Mouse (Mus musculus): ENCODE measurements around the gene Thsd4. TPM values are rescaled to one million over a fixed set of nuclear protein-coding genes. Genes with fewer than 3 reads are reported as not detected.
A peak's percentile ranks its signal among the peaks of the same experiment; 100 is the strongest.

The Thsd4 gene
- polyA plus RNA-seq, 1 experiment from 2014 or later = 5.1 TPM

DNA sequence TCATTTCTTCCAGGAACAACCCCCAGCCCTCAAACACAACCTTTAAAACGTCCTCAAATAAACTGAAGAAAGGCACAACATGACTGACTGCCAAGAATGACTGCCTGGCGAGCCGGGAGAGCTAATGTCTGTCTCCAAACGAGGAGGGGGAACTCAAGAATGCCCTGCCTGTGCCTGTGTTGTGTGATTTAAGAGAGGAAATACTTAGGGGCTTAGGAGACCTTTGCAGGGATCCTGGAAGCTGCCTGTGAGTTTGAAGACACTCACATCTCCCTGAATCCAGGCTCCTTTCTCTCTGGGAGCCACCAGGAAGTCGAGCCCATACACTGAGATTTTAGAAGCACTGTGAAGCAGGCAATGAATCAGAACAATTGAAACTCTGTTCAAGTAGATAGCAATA is 361.0 kb downstream of the Thsd4 start:
- H3K4me3 ChIP-seq (ENCODE audit: low read depth, low read length) = no peak overlapping the region
- no peak overlapping the region for H3K4me2 ChIP-seq (replicated peaks; ENCODE audit: low read depth, low read length)
- WGBS = 53% methylated on average over 5 of the region's 5 CpGs
- no peak overlapping the region for H3K9ac ChIP-seq (ENCODE audit: low read depth, low read length)
- no peaks in the 10 kb centered on the region for H3K36me3 ChIP-seq (ENCODE audit: control insufficient read depth, insufficient read depth, low read length)
- DNase-seq (ENCODE audit: low spot score) (no peak), ATAC-seq (ENCODE audit: low FRiP score) (no peak)
- no peaks in the 10 kb centered on the region for H3K9me3 ChIP-seq (ENCODE audit: control insufficient read depth, low read length)
- H3K27ac ChIP-seq (ENCODE audit: low read depth, low read length) = no peak overlapping the region
- no peaks in the 10 kb centered on the region for H3K27me3 ChIP-seq (ENCODE audit: control insufficient read depth, insufficient read depth, low read length)
- no peaks in the 10 kb centered on the region for H3K4me1 ChIP-seq (replicated peaks; ENCODE audit: control insufficient read depth, insufficient read depth, low read length)

DNA sequence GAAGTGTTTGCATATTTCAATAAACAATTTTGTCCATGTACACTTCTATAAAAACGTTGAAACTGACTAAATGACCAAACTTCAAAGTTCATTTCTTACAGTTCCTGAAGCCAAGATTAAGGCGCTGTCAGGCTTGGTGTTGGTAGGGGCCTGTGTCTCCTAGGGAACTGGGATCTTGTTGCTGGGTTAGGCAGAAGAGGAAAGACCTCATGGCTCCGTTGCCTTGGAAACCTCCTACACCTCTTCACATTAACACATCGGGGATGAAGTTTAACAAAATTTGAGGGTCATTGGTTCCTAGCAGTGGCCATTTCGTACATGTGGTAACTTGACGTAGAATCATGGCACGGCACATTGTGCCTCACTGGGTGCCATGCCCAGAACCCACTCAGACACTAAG is 361.7 kb downstream of the Thsd4 start:
- DNase-seq (ENCODE audit: low spot score) = no peak

DNA sequence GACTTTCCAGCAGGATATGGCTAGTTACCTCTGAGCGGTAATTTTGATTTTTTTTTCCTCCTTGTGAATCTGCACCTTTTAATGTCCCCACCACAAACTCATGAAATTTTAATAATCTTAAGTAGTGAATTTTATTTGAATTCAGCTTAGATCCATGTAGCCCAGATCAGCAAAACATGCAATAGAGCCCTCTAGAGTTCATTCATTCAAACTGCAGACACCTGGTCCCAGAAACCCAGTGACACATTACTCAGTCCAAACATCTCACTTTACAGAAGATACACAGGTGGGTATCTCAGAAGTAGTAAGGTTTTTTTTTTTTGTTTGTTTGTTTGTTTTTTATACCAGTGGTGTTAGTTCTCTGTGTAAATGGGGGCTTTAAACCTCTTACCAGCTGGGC is 368.9 kb downstream of the Thsd4 start:
- H3K27me3 ChIP-seq (ENCODE audit: control insufficient read depth, insufficient read depth, low read length) = no peaks in the 10 kb centered on the region
- H3K4me2 ChIP-seq (replicated peaks; ENCODE audit: low read depth, low read length) = no peak overlapping the region
- no peaks in the 10 kb centered on the region for H3K36me3 ChIP-seq (ENCODE audit: control insufficient read depth, insufficient read depth, low read length)
- no peak overlapping the region for H3K4me3 ChIP-seq (ENCODE audit: low read depth, low read length)
- H3K4me1 ChIP-seq (replicated peaks; ENCODE audit: control insufficient read depth, insufficient read depth, low read length) = no peaks in the 10 kb centered on the region
- H3K9me3 ChIP-seq (ENCODE audit: control insufficient read depth, low read length) = no peaks in the 10 kb centered on the region
- WGBS = 100% methylated on average over 1 of the region's 1 CpGs
- no peak for DNase-seq (ENCODE audit: low spot score)
- no peak overlapping the region for H3K9ac ChIP-seq (ENCODE audit: low read depth, low read length)
- H3K27ac ChIP-seq (ENCODE audit: low read depth, low read length) = no peak overlapping the region
- no peak for ATAC-seq (ENCODE audit: low FRiP score)

More for the DNA sequence above, 361.7 kb downstream of the Thsd4 start:
- no peaks in the 10 kb centered on the region for H3K4me1 ChIP-seq (replicated peaks; ENCODE audit: control insufficient read depth, insufficient read depth, low read length)
- WGBS = 74% methylated on average over 7 of the region's 7 CpGs
- H3K27ac ChIP-seq (ENCODE audit: low read depth, low read length) = no peak overlapping the region
- no peaks in the 10 kb centered on the region for H3K27me3 ChIP-seq (ENCODE audit: control insufficient read depth, insufficient read depth, low read length)
- H3K9ac ChIP-seq (ENCODE audit: low read depth, low read length) = no peak overlapping the region
- H3K4me3 ChIP-seq (ENCODE audit: low read depth, low read length) = no peak overlapping the region
- ATAC-seq (ENCODE audit: low FRiP score) = no peak
- no peaks in the 10 kb centered on the region for H3K9me3 ChIP-seq (ENCODE audit: control insufficient read depth, low read length)
- no peaks in the 10 kb centered on the region for H3K36me3 ChIP-seq (ENCODE audit: control insufficient read depth, insufficient read depth, low read length)
- H3K4me2 ChIP-seq (replicated peaks; ENCODE audit: low read depth, low read length) = no peak overlapping the region

DNA sequence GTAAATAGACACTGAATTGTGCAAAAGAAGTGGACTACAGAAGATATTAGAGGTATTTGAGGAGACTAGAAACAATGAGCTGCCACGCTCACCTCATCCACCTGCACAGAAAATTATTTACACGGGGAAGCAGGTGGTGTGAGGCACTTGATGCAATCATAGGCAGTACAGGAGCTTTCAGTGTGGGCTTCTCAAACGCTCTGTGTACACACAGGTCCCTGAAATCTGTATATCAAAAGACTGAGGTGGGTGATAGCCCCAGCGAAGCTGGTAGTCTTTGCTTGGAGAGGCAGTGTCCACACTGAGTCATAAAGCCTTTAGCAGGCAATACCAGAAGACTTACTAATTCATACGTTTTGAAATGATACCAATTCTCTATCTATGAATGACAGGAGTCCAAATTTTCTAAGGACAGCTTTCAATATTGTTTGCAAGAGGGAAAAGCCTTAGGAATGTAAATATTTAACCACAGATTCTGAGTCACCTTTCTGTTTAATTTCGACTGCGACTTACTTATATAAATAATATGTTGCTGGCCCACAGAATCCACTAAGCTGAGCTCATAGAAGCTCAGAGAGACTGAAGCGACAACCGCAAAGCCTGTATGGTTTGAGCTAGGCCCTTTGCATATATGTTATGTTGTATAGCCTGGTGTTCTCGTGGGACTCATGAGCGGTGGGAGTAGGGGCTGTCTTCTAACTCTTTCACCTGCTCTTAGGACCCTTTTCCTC is 369.8 kb downstream of the Thsd4 start:
- ATAC-seq (ENCODE audit: low FRiP score) (no peak), DNase-seq (ENCODE audit: low spot score) (no peak)
- no peak overlapping the region for H3K4me3 ChIP-seq (ENCODE audit: low read depth, low read length)
- no peaks in the 10 kb centered on the region for H3K27me3 ChIP-seq (ENCODE audit: control insufficient read depth, insufficient read depth, low read length)
- H3K9me3 ChIP-seq (ENCODE audit: control insufficient read depth, low read length) = no peaks in the 10 kb centered on the region
- no peak overlapping the region for H3K4me2 ChIP-seq (replicated peaks; ENCODE audit: low read depth, low read length)
- no peak overlapping the region for H3K9ac ChIP-seq (ENCODE audit: low read depth, low read length)
- no peak overlapping the region for H3K27ac ChIP-seq (ENCODE audit: low read depth, low read length)
- 0 out of 2 replicates have a peak, but pooled peaks cover 2% of the 10 kb centered on the region for H3K4me1 ChIP-seq (replicated peaks; ENCODE audit: control insufficient read depth, insufficient read depth, low read length)
- no peaks in the 10 kb centered on the region for H3K36me3 ChIP-seq (ENCODE audit: control insufficient read depth, insufficient read depth, low read length)
- WGBS = 91% methylated on average over 11 of the region's 11 CpGs

DNA sequence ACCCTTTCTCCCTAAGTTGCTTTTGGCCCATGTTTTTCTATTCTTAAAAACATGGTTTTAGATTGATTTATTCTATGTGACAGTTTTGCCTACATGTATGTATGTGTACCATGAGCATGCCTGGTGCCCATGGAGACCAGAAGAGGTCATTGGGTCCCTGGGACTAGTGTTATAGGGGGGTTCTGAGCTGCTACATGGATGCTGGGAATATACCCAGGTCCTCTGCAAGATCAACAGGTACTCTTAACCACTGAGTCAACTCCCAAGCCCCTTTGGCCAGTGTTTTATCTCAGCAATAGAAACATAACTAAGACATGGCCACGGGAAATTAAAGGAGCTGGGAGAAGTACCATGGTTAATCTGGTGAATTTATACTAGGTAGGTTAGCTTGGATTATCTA is 371.3 kb downstream of the Thsd4 start:
- ATAC-seq (ENCODE audit: low FRiP score) (no peak), DNase-seq (ENCODE audit: low spot score) (no peak)
- H3K9me3 ChIP-seq (ENCODE audit: control insufficient read depth, low read length) = no peaks in the 10 kb centered on the region
- H3K9ac ChIP-seq (ENCODE audit: low read depth, low read length) = no peak overlapping the region
- no peak overlapping the region for H3K27ac ChIP-seq (ENCODE audit: low read depth, low read length)
- no peaks in the 10 kb centered on the region for H3K36me3 ChIP-seq (ENCODE audit: control insufficient read depth, insufficient read depth, low read length)
- no peaks in the 10 kb centered on the region for H3K27me3 ChIP-seq (ENCODE audit: control insufficient read depth, insufficient read depth, low read length)
- no peak overlapping the region for H3K4me2 ChIP-seq (replicated peaks; ENCODE audit: low read depth, low read length)
- 93% methylated on average over 1 of the region's 1 CpGs for WGBS
- no peak overlapping the region for H3K4me3 ChIP-seq (ENCODE audit: low read depth, low read length)
- 0 out of 2 replicates have a peak, but pooled peaks cover 2% of the 10 kb centered on the region for H3K4me1 ChIP-seq (replicated peaks; ENCODE audit: control insufficient read depth, insufficient read depth, low read length)

DNA sequence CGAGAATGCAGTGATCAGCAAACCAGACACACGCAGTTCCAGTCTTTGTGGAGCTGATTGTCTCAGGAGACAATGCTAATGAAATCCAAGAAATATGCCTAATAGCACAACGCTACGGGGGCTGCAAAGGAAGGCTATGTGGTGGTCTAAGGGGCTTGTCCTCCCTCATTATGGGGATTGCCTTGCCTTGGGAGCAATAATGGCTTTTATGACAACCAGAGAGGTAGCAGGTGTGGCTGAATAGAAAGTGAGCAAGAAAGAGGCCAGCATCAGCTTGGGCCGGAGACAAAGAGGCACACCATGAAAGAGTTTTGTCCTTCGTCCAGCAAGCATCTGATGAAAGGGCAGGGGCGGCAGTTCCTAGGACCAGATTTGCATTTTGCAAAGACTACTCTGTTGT is 372.9 kb downstream of the Thsd4 start:
- DNase-seq (ENCODE audit: low spot score) (peak; percentile 38), ATAC-seq (ENCODE audit: low FRiP score) (no peak)
- H3K9me3 ChIP-seq (ENCODE audit: control insufficient read depth, low read length) = no peaks in the 10 kb centered on the region
- WGBS = 33% methylated on average over 7 of the region's 7 CpGs
- peak overlapping the region; percentile 39 for H3K27ac ChIP-seq (ENCODE audit: low read depth, low read length)
- no peak overlapping the region for H3K4me2 ChIP-seq (replicated peaks; ENCODE audit: low read depth, low read length)
- H3K36me3 ChIP-seq (ENCODE audit: control insufficient read depth, insufficient read depth, low read length) = no peaks in the 10 kb centered on the region
- H3K4me3 ChIP-seq (ENCODE audit: low read depth, low read length) = no peak overlapping the region
- H3K9ac ChIP-seq (ENCODE audit: low read depth, low read length) = peak overlapping the region; percentile 23; the same call in 1 of the 2 replicates
- no peaks in the 10 kb centered on the region for H3K27me3 ChIP-seq (ENCODE audit: control insufficient read depth, insufficient read depth, low read length)
- 0 out of 2 replicates have a peak, but pooled peaks cover 2% of the 10 kb centered on the region for H3K4me1 ChIP-seq (replicated peaks; ENCODE audit: control insufficient read depth, insufficient read depth, low read length)

DNA sequence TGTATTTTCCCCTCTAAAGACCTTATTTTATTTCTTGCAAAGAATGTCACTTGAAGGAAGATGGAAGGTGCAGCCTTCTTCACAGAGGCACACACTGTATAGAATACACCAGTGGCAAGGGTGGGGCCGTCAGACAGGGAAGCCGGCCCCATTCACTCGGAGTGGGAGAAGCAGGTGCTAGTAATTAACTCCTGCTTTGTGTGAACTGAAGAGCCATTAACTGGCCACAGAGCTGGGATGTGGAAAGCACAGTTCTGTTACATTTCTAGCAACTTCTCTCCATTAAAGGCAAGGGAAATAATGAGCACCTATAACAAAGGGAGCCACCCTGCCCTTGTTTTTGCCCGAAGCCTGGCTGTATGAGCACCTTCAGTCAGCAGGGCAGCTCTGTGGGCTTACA is 374.4 kb downstream of the Thsd4 start:
- Histone ChIP-seq H3K9me3 (ENCODE audit: control insufficient read depth, low read length) (no peaks in the 10 kb centered on the region), H3K36me3 (ENCODE audit: control insufficient read depth, insufficient read depth, low read length) (no peaks in the 10 kb centered on the region), H3K27me3 (ENCODE audit: control insufficient read depth, insufficient read depth, low read length) (no peaks in the 10 kb centered on the region), H3K27ac (ENCODE audit: low read depth, low read length) (no peak overlapping the region), H3K9ac (ENCODE audit: low read depth, low read length) (no peak overlapping the region), H3K4me2 (replicated peaks; ENCODE audit: low read depth, low read length) (no peak overlapping the region), H3K4me3 (ENCODE audit: low read depth, low read length) (no peak overlapping the region), H3K4me1 (replicated peaks; ENCODE audit: control insufficient read depth, insufficient read depth, low read length) (0 out of 2 replicates have a peak, but pooled peaks cover 2% of the 10 kb centered on the region)
- ATAC-seq (ENCODE audit: low FRiP score) (no peak), DNase-seq (ENCODE audit: low spot score) (no peak)
- 51% methylated on average over 4 of the region's 4 CpGs for WGBS

DNA sequence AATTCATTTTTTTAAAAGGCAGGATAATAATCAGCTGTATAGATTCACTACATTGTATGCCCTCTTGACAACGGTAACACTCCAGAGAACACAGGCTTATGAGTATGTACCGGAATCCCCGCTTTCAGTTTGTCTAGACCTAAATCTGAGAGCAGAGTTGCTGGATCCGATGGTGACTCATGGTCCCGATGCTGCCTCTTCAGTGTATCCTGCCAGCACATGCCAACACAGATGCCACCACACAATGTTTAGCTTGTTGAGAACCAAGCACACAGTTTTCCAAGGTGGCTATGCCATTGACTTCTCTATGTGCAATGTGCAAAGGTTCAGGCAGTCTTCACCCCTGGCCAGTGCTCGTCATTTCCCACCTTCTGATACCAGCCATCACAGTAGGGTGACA is 378.0 kb downstream of the Thsd4 start:
- Histone ChIP-seq H3K9me3 (ENCODE audit: control insufficient read depth, low read length) (no peaks in the 10 kb centered on the region), H3K27me3 (ENCODE audit: control insufficient read depth, insufficient read depth, low read length) (no peaks in the 10 kb centered on the region), H3K9ac (ENCODE audit: low read depth, low read length) (no peak overlapping the region), H3K27ac (ENCODE audit: low read depth, low read length) (no peak overlapping the region), H3K4me3 (ENCODE audit: low read depth, low read length) (no peak overlapping the region), H3K36me3 (ENCODE audit: control insufficient read depth, insufficient read depth, low read length) (no peaks in the 10 kb centered on the region), H3K4me1 (replicated peaks; ENCODE audit: control insufficient read depth, insufficient read depth, low read length) (0 out of 2 replicates have a peak, but pooled peaks cover 8% of the 10 kb centered on the region), H3K4me2 (replicated peaks; ENCODE audit: low read depth, low read length) (no peak overlapping the region)
- WGBS = 96% methylated on average over 6 of the region's 6 CpGs
- no peak for ATAC-seq (ENCODE audit: low FRiP score)
- DNase-seq (ENCODE audit: low spot score) = no peak

DNA sequence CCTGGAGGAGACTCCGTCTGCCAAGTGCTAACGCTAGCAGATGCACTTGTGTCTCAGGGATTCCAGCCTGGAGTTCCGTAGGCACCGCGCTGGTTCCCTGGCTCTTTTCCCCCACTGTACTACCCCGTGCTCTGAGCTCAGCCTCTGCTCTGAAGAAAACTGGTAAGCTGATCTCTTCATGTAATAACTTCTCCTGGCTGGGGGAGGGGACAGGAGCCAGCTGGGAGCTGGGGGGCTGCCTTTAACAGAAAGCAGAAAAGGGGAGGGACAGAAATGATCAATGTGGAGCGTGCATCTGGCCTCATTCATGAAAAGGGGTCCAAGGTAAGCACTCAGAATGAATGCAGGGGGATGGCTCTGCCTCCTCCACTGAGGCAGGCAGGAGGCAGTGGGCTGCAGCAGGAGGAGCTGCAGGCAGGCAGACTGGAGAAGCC is 380.7 kb downstream of the Thsd4 start:
- Histone ChIP-seq H3K27me3 (ENCODE audit: control insufficient read depth, insufficient read depth, low read length) (no peaks in the 10 kb centered on the region), H3K9ac (ENCODE audit: low read depth, low read length) (no peak overlapping the region), H3K4me1 (replicated peaks; ENCODE audit: control insufficient read depth, insufficient read depth, low read length) (0 out of 2 replicates have a peak, but pooled peaks cover 6% of the 10 kb centered on the region), H3K4me3 (ENCODE audit: low read depth, low read length) (no peak overlapping the region), H3K27ac (ENCODE audit: low read depth, low read length) (no peak overlapping the region), H3K36me3 (ENCODE audit: control insufficient read depth, insufficient read depth, low read length) (no peaks in the 10 kb centered on the region), H3K9me3 (ENCODE audit: control insufficient read depth, low read length) (no peaks in the 10 kb centered on the region), H3K4me2 (replicated peaks; ENCODE audit: low read depth, low read length) (no peak overlapping the region)
- peak; percentile 31 for DNase-seq (ENCODE audit: low spot score)
- WGBS = 37% methylated on average over 7 of the region's 7 CpGs
- no peak for ATAC-seq (ENCODE audit: low FRiP score)

All from hindbrain, embryonic 11.5 days (tissue).